Mouse (Mus musculus) kidney, embryonic 16.5 days (tissue): Measurements from ENCODE around the gene Plcd4. TPM values are rescaled to one million over a fixed set of nuclear protein-coding genes. Genes with fewer than 3 reads are reported as not detected.
A peak's percentile ranks its signal among the peaks of the same experiment; 100 is the strongest.
"Not testable (repeated sequence)": the region's sequence is repeated elsewhere in the genome, so short reads cannot be mapped to it uniquely, and the experiment has no call there.

ENCODE experiments used
- ATAC-seq: fragments of 200-750 bp; cut with Nextera tagmentation; 2 replicates; pipeline ENCODE4 v1.8.0; 2017; ENCODE audit warnings: moderate TSS enrichment; ENCODE audit not compliant: low FRiP score, low TSS enrichment
- H3K27ac ChIP-seq: fragments of 300-500 bp; sonication (generic); 2 replicates; pipeline ENCODE4 v1.5.1; 2014; ENCODE audit warnings: low read length
- H3K27me3 ChIP-seq: fragments of 300-500 bp; sonication (generic); 2 replicates; pipeline ENCODE4 v1.6.1; 2014; ENCODE audit warnings: low read length, control low read depth, mixed read lengths; ENCODE audit not compliant: insufficient read depth
- H3K36me3 ChIP-seq: fragments of 300-500 bp; sonication (generic); 2 replicates; pipeline ENCODE4 v1.6.1; 2014; ENCODE audit warnings: low read length, control low read depth, mixed read lengths; ENCODE audit not compliant: insufficient read depth
- H3K4me1 ChIP-seq: fragments of 300-500 bp; sonication (generic); 2 replicates; pipeline ENCODE4 v1.6.1; 2014; ENCODE audit warnings: low read length, control low read depth, mixed read lengths; ENCODE audit not compliant: insufficient read depth
- H3K4me2 ChIP-seq: fragments of 300-500 bp; sonication (generic); replicated peaks from 2 replicates; pipeline ENCODE4 v1.6.1; 2014; ENCODE audit warnings: low read depth, low read length
- H3K4me3 ChIP-seq: fragments of 300-500 bp; sonication (generic); 2 replicates; pipeline ENCODE4 v1.5.1; 2014; ENCODE audit warnings: mild to moderate bottlenecking, low read length
- H3K9ac ChIP-seq: fragments of 300-500 bp; sonication (generic); replicated peaks from 2 replicates; pipeline ENCODE4 v1.6.1; 2014; ENCODE audit warnings: low read length
- H3K9me3 ChIP-seq: fragments of 300-500 bp; sonication (generic); 2 replicates; pipeline ENCODE4 v1.6.1; 2016; ENCODE audit warnings: low read length, control low read depth
- WGBS: fragments of 180-500 bp; shearing (Covaris S2); extraction: QIAGEN DNeasy Blood & Tissue Kit; methylation state at CpG from one replicate; pipeline ENCODE4 v1.1.7; 2014; 5-methylcytosine and 5-hydroxymethylcytosine counted together
- polyA plus RNA-seq: library from polyadenylated mRNA; unstranded; fragments of >200 nt; fragmentation: Nextera tagmentation; extraction: Ambion mirVana; gene quantifications from 2 replicates; pipeline ENCODE4 v1.2.1, GENCODE M21; 2015

Gene Plcd4
- 1.3 TPM in 2 replicates for polyA plus RNA-seq

DNA sequence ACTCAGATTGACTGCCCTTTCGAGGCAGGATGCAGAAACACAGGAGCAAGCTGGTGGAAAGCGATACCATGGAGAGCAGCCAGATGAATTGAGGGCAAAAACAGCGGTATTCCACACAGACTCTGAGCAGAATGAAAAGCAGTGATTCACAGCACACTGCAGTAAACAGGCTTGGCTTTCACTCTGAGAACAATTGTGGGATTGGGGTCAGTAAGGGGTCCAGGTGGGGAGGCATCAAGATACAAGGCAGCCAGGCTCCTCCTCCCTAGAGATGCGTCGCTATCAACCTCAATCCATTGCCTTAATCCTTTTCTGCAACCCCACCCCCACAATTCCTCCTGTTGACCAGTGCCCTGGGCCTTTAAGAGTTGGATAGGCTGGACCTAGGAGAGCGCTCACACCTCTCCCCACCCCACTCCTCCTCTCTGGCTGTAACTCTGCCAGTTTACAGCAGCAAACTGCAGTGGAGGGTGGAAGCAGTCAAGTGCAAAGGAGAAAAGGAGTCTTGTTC lies at the start of gene Plcd4:
Plcd4 (plus strand) TSS at position 438 of the 511 bp plus-strand sequence.
- H3K4me2 ChIP-seq, result peak within 1 kb of the TSS; percentile 30
- ATAC-seq, result peak; percentile 85
- H3K9ac ChIP-seq, result no peak within 1 kb of the TSS
- H3K27ac ChIP-seq, result no peak within 1 kb of the TSS
- peaks cover 7% of the 10 kb centered on the region; the same call in 1 of the 2 replicates for H3K4me1 ChIP-seq
- H3K36me3 ChIP-seq, result no peaks in the 10 kb centered on the region
- H3K4me3 ChIP-seq, result no peak within 1 kb of the TSS
- no peaks in the 10 kb centered on the region for H3K27me3 ChIP-seq
- H3K9me3 ChIP-seq, result no peaks in the 10 kb centered on the region
- WGBS, result 3% methylated on average over 6 of the region's 6 CpGs

- Histone ChIP-seq H3K4me3 (no peak overlapping the region), H3K4me2 (no peak overlapping the region), H3K36me3 (0 out of 2 replicates have a peak, but pooled peaks cover 3% of the 10 kb centered on the region), H3K9me3 (no peaks in the 10 kb centered on the region), H3K9ac (0 out of 2 replicates have a peak overlapping the region, but pooled peaks have one; percentile 22), H3K27ac (no peak overlapping the region), H3K27me3 (no peaks in the 10 kb centered on the region), H3K4me1 (peaks cover 10% of the 10 kb centered on the region)
- 55% methylated on average over 1 of the region's 1 CpGs for whole genome bisulfite sequencing
- ATAC-seq, result no peak
Observed at GRCm38 (mm10) chr1:74501106-74501505, 41.6 kb upstream of the Plcd4 start.

- Histone ChIP-seq H3K4me2 (peak overlapping the region; percentile 81), H3K4me1 (peaks cover 30% of the 10 kb centered on the region), H3K27ac (peak overlapping the region; percentile 74; the same call in 1 of the 2 replicates), H3K4me3 (peak overlapping the region; percentile 74), H3K27me3 (no peaks in the 10 kb centered on the region), H3K9me3 (no peaks in the 10 kb centered on the region), H3K36me3 (peaks cover 3% of the 10 kb centered on the region; the same call in 1 of the 2 replicates), H3K9ac (peak overlapping the region; percentile 74)
- no peak for ATAC-seq
- under 1% methylated on average over 22 of the region's 22 CpGs for WGBS
Observed at GRCm38 (mm10) chr1:74505393-74505720, 37.3 kb upstream of the Plcd4 start.

DNA sequence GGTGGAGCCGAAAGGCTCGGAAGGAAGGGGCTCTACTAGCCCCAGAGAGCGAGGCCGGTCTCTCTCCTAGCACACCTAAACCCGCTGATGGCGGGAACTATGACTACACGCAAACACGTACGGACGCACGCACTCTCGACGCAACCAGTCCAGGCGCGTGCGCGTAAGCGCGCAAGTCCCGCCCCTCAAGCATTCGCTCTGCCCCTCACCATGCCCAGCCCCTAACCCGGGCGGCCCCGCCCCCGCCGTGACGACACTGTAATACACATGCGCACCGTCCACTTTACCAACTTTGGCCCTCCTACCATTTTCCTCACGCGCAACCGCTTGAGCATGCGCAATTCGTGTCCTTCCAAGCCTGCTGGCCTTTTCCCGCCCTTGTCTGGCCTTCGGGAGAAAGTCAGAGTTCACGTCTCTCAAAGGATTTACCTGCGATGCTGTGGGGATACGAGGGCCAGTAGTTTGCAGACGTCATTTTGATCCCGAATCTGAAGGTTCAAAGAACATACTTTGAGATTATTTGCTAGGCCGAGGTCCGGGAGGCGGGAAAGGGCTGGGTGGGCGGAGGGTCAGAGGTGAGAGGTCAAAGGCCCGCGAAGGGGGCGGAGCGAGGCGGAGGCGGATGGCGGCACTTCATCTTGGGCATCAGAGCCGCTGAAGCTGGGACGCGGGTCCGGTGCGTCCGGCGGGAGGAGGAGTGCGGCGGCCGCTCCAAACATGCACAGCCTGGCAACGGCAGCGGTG lies 36.8 kb upstream of the Plcd4 start, which contains the start of gene Cnot9:
Cnot9 (plus strand) TSS at position 338 of the 744 bp plus-strand sequence.
- H3K9me3 ChIP-seq, result no peaks in the 10 kb centered on the region
- H3K4me2 ChIP-seq, result peak within 1 kb of the TSS; percentile 81
- H3K27ac ChIP-seq, result peak within 1 kb of the TSS; percentile 92
- no peaks in the 10 kb centered on the region for H3K27me3 ChIP-seq
- H3K9ac ChIP-seq, result peak within 1 kb of the TSS; percentile 95
- H3K4me3 ChIP-seq, result peak within 1 kb of the TSS; percentile 74
- peak; percentile 99 for ATAC-seq
- peaks cover 30% of the 10 kb centered on the region for H3K4me1 ChIP-seq
- peaks cover 3% of the 10 kb centered on the region; the same call in 1 of the 2 replicates for H3K36me3 ChIP-seq
- under 1% methylated on average over 64 of the region's 64 CpGs for WGBS

DNA sequence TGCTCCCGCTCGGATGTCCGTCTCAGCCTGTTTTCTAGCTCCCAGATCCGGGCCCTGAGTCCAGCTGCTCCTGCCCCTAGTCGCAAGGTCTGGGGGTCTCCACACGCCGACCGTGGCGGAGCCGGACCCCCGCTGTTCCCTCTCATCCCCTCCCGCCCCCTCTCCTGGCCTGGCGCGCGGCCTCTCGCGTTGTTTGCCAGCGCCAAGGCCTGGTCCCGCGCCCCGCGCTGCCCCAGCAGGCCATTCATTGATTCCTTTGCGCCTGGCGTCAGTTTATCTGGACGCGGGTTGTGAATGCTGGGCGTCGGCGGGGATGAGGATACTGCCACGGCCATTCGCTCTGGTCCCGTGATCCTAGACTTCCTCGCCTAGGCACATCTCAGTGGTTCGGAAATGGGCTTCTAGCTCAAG lies 36.2 kb upstream of the Plcd4 start:
- WGBS, result under 1% methylated on average over 32 of the region's 34 CpGs
- Histone ChIP-seq H3K9ac (peak overlapping the region; percentile 95), H3K4me1 (peaks cover 30% of the 10 kb centered on the region), H3K27ac (peak overlapping the region; percentile 92), H3K4me3 (peak overlapping the region; percentile 74), H3K36me3 (peaks cover 3% of the 10 kb centered on the region; the same call in 1 of the 2 replicates), H3K27me3 (no peaks in the 10 kb centered on the region), H3K9me3 (no peaks in the 10 kb centered on the region), H3K4me2 (peak overlapping the region; percentile 81)
- peak; percentile 40 for ATAC-seq

DNA sequence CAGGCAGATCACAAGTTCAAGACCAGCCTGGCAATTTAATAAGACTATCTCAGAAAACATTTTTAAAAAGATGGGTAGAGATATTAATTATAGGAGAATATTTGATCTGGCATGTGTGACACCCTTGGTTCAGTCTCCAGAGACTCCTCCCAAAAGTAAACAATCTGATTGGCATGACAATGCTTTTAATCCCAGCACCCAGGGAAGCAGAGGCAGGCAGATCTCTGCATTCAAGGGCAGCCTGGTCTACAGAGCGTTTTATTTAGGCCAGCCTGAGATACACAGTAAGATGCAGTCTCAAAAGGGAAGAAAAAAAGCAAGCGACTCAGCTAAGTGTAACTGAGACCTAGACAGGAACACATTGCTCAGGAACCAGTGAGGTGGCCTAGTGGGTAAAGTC lies 34.9 kb upstream of the Plcd4 start:
- Histone ChIP-seq H3K36me3 (peaks cover 3% of the 10 kb centered on the region; the same call in 1 of the 2 replicates), H3K27ac (no peak overlapping the region), H3K27me3 (no peaks in the 10 kb centered on the region), H3K4me3 (peak overlapping the region; percentile 74), H3K9me3 (no peaks in the 10 kb centered on the region), H3K9ac (0 out of 2 replicates have a peak overlapping the region, but pooled peaks have one; percentile 31), H3K4me2 (peak overlapping the region; percentile 81), H3K4me1 (peaks cover 30% of the 10 kb centered on the region)
- 97% methylated on average over 2 of the region's 2 CpGs for WGBS
- no peak for ATAC-seq

DNA sequence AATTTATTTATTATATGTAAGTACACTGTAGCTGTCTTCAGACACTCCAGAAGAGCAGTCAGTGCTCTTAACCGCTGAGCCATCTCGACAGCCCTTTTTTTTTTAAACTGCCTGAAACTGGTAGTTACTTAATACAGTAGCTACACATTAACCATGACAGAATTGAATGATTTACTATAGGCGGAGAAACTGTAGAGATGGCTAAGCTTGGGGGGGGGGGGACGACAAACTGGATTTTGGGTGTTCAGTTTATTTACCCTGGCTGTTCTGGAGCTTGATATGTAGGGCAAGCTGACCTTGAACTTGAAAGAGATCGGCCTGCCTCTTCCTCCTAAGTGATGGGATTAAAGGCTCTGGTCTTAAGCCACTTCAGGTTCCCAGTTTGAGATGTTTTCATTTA lies 31.4 kb upstream of the Plcd4 start:
- no peaks in the 10 kb centered on the region for H3K9me3 ChIP-seq
- no peak overlapping the region for H3K4me2 ChIP-seq
- 76% methylated on average over 5 of the region's 5 CpGs for WGBS
- no peak overlapping the region for H3K9ac ChIP-seq
- peaks cover 21% of the 10 kb centered on the region for H3K4me1 ChIP-seq
- H3K27me3 ChIP-seq, result no peaks in the 10 kb centered on the region
- no peak for ATAC-seq
- H3K36me3 ChIP-seq, result peaks cover 3% of the 10 kb centered on the region; the same call in 1 of the 2 replicates
- H3K27ac ChIP-seq, result no peak overlapping the region
- no peak overlapping the region for H3K4me3 ChIP-seq

- not testable (repeated sequence) for H3K27ac ChIP-seq, H3K36me3 ChIP-seq, H3K9ac ChIP-seq, ATAC-seq, H3K9me3 ChIP-seq, H3K27me3 ChIP-seq, H3K4me2 ChIP-seq, H3K4me1 ChIP-seq, H3K4me3 ChIP-seq
- WGBS, result 94% methylated on average over 1 of the region's 1 CpGs
Observed at GRCm38 (mm10) chr1:74512999-74513398, 29.7 kb upstream of the Plcd4 start.

GRCm38 (mm10) chr1:74519875-74520274 lies 22.8 kb upstream of the Plcd4 start:
- ATAC-seq, result no peak
- H3K36me3 ChIP-seq, result peaks cover 41% of the 10 kb centered on the region
- H3K27ac ChIP-seq, result no peak overlapping the region
- H3K4me1 ChIP-seq, result no peaks in the 10 kb centered on the region
- no peak overlapping the region for H3K4me3 ChIP-seq
- no peak overlapping the region for H3K4me2 ChIP-seq
- no peaks in the 10 kb centered on the region for H3K27me3 ChIP-seq
- H3K9me3 ChIP-seq, result no peaks in the 10 kb centered on the region
- no peak overlapping the region for H3K9ac ChIP-seq

- H3K9ac ChIP-seq, result no peak overlapping the region
- 89% methylated on average over 4 of the region's 4 CpGs for WGBS
- H3K36me3 ChIP-seq, result peaks cover 71% of the 10 kb centered on the region
- H3K4me2 ChIP-seq, result no peak overlapping the region
- no peak overlapping the region for H3K27ac ChIP-seq
- H3K27me3 ChIP-seq, result no peaks in the 10 kb centered on the region
- no peaks in the 10 kb centered on the region for H3K4me1 ChIP-seq
- no peaks in the 10 kb centered on the region for H3K9me3 ChIP-seq
- no peak overlapping the region for H3K4me3 ChIP-seq
- no peak for ATAC-seq
Observed at GRCm38 (mm10) chr1:74524746-74525145, 17.9 kb upstream of the Plcd4 start.
